Mouse (Mus musculus) embryonic fibroblast, embryonic 13.5 days (primary cell): ENCODE measurements at regions not wholly inside any gene's neighbourhood (a gene's known extent, or its start where the extent isn't known, plus 50 kb on each side); places are given as distances from the start of the nearest gene placed in this dataset.

Experiments used
- CTCF ChIP-seq: IDR thresholded peaks from 2 replicates; pipeline ENCODE4 v1.5.1; 2011; ENCODE audit warnings: mild to moderate bottlenecking, control low read depth, low read length, moderate library complexity, borderline replicate concordance; ENCODE audit not compliant: insufficient read depth
- POLR2A ChIP-seq: IDR thresholded peaks from 2 replicates; pipeline ENCODE4 v1.6.1; 2011; ENCODE audit warnings: low read depth, mild to moderate bottlenecking, control low read depth, low read length, moderate library complexity

DNA sequence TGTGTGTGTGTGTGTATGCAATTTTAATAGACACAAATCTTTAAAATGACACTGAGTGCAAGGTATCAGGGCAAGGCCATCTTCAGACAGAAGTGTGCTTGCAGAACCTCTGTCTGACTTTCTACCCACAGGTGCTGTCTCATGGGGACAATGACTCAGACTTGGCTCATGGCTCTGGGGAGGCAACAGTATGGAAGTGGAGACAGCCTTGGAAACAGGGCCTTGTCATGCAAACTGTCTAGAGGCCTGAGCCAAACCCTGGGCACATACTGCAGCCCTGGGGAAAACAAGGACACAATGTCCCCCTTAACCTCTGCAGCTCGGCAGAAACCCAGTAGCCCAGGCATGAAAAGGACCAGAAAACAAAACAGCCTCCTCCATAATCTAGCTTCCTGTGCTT, 405.6 kb downstream of the Pdcd6ip start:
- TF ChIP-seq POLR2A (no peak), CTCF (no peak)
